Mouse (Mus musculus) embryonic fibroblast, embryonic 13.5 days (primary cell): ENCODE results near the gene Abi2.

ENCODE experiments used
- CTCF ChIP-seq: IDR thresholded peaks from 2 replicates; pipeline ENCODE4 v1.5.1; 2011; ENCODE audit warnings: mild to moderate bottlenecking, control low read depth, low read length, moderate library complexity, borderline replicate concordance; ENCODE audit not compliant: insufficient read depth
- POLR2A ChIP-seq: IDR thresholded peaks from 2 replicates; pipeline ENCODE4 v1.6.1; 2011; ENCODE audit warnings: low read depth, mild to moderate bottlenecking, control low read depth, low read length, moderate library complexity

GRCm38 (mm10) chr1:60376556-60376955 lies 32.9 kb upstream of the Abi2 start:
- TF ChIP-seq CTCF (no peak), POLR2A (no peak)
